Mouse (Mus musculus) liver, postnatal 0 days (tissue): ENCODE measurements at regions not wholly inside any gene's neighbourhood (a gene's known extent, or its start where the extent isn't known, plus 50 kb on each side); places are given as distances from the start of the nearest gene placed in this dataset.

ENCODE experiments used
- CTCF ChIP-seq: sonication (generic); IDR thresholded peaks from 2 replicates; pipeline ENCODE4 v1.5.1; 2016; ENCODE audit warnings: antibody characterized with exemption, low read depth
- EP300 ChIP-seq: IDR thresholded peaks from 2 replicates; pipeline ENCODE4 v1.6.1; 2016; ENCODE audit warnings: antibody characterized with exemption, low read depth, mild to moderate bottlenecking

- no peak for TF ChIP-seq CTCF
- TF ChIP-seq EP300: no peak
Observed at GRCm38 (mm10) chr9:61266992-61267391, 105.2 kb upstream of the Tle3 start.
